Mouse (Mus musculus): Measurements from ENCODE around the gene Slc15a4. TPM values are rescaled to one million over a fixed set of nuclear protein-coding genes. Genes with fewer than 3 reads are reported as not detected.

The Slc15a4 gene
- total and polyA plus RNA-seq, 3 experiments = 10.6 to 13.6 (median 13.1) TPM

GRCm38 (mm10) chr5:127561086-127561485, 71.6 kb downstream of the Slc15a4 start:
- Histone ChIP-seq H3K4me3 (no peak overlapping the region), H3K4me1 (ENCODE audit: control insufficient read depth, insufficient read depth, low read length) (no peaks in the 10 kb centered on the region), H3K9ac (ENCODE audit: low read depth, low read length) (no peak overlapping the region), H3K27ac (no peak overlapping the region), H3K27me3 (ENCODE audit: control insufficient read depth, insufficient read depth, low read length) (no peaks in the 10 kb centered on the region), H3K36me3 (ENCODE audit: control insufficient read depth, insufficient read depth, low read length) (no peaks in the 10 kb centered on the region), H3K79me2 (replicated peaks; ENCODE audit: control insufficient read depth, insufficient read depth, low read length) (no peaks in the 10 kb centered on the region)
- DNase-seq = no peak
- no peak for TF ChIP-seq CTCF (IDR thresholded peaks at IDR 0.05)
- no peak for TF ChIP-seq POLR2A (IDR thresholded peaks at IDR 0.05; ENCODE audit: insufficient read depth, low read depth, low read length)
- TF ChIP-seq EP300 (IDR thresholded peaks at IDR 0.05; ENCODE audit: insufficient read depth, low read depth, low read length) = no peak
- WGBS = 65% methylated on average over 3 of the region's 3 CpGs
- intact Hi-C loops (cut with DNase I) = no loop called here

- no peak for DNase-seq
- WGBS = 57% methylated on average over 2 of the region's 2 CpGs
- Histone ChIP-seq H3K4me1 (ENCODE audit: control insufficient read depth, insufficient read depth, low read length) (no peaks in the 10 kb centered on the region), H3K9ac (ENCODE audit: low read depth, low read length) (no peak overlapping the region), H3K36me3 (ENCODE audit: control insufficient read depth, insufficient read depth, low read length) (no peaks in the 10 kb centered on the region), H3K4me3 (no peak overlapping the region), H3K27me3 (ENCODE audit: control insufficient read depth, insufficient read depth, low read length) (no peaks in the 10 kb centered on the region), H3K27ac (no peak overlapping the region), H3K79me2 (replicated peaks; ENCODE audit: control insufficient read depth, insufficient read depth, low read length) (no peaks in the 10 kb centered on the region)
- intact Hi-C loops (cut with DNase I) = no loop called here
- TF ChIP-seq POLR2A (IDR thresholded peaks at IDR 0.05; ENCODE audit: insufficient read depth, low read depth, low read length) (no peak), EP300 (IDR thresholded peaks at IDR 0.05; ENCODE audit: insufficient read depth, low read depth, low read length) (no peak), CTCF (IDR thresholded peaks at IDR 0.05) (no peak)
These were observed 84.6 kb downstream of the Slc15a4 start for GRCm38 (mm10) chr5:127548136-127548535.

- no peak overlapping the region for H3K27ac ChIP-seq
- H3K36me3 ChIP-seq (ENCODE audit: control insufficient read depth, insufficient read depth, low read length) = no peaks in the 10 kb centered on the region
- H3K79me2 ChIP-seq (replicated peaks; ENCODE audit: control insufficient read depth, insufficient read depth, low read length) = no peaks in the 10 kb centered on the region
- 78% methylated on average over 5 of the region's 5 CpGs for WGBS
- no peak for DNase-seq
- H3K9ac ChIP-seq (ENCODE audit: low read depth, low read length) = no peak overlapping the region
- no peak overlapping the region for H3K4me3 ChIP-seq
- TF ChIP-seq EP300 (IDR thresholded peaks at IDR 0.05; ENCODE audit: insufficient read depth, low read depth, low read length) (no peak), CTCF (IDR thresholded peaks at IDR 0.05) (no peak), POLR2A (IDR thresholded peaks at IDR 0.05; ENCODE audit: insufficient read depth, low read depth, low read length) (no peak)
- H3K27me3 ChIP-seq (ENCODE audit: control insufficient read depth, insufficient read depth, low read length) = no peaks in the 10 kb centered on the region
- intact Hi-C loops (cut with DNase I) = no loop called here
- H3K4me1 ChIP-seq (ENCODE audit: control insufficient read depth, insufficient read depth, low read length) = no peaks in the 10 kb centered on the region
These were observed 86.1 kb downstream of the Slc15a4 start for GRCm38 (mm10) chr5:127546585-127546991.

Other genes with a start within 250 kb of the Slc15a4 start
- not detected for gene Glt1d1, start 635 bp downstream of the Slc15a4 start, total RNA-seq (2021)
- not detected in 2 replicates for gene Glt1d1, start 635 bp downstream of the Slc15a4 start, polyA plus RNA-seq (2012; rRNA removed)